Mouse (Mus musculus): Measurements from ENCODE around the gene Btbd16. TPM values are rescaled to one million over a fixed set of nuclear protein-coding genes. Genes with fewer than 3 reads are reported as not detected.

Gene Btbd16
- polyA plus RNA-seq, 1 experiment from 2014 or later = not detected

DNA sequence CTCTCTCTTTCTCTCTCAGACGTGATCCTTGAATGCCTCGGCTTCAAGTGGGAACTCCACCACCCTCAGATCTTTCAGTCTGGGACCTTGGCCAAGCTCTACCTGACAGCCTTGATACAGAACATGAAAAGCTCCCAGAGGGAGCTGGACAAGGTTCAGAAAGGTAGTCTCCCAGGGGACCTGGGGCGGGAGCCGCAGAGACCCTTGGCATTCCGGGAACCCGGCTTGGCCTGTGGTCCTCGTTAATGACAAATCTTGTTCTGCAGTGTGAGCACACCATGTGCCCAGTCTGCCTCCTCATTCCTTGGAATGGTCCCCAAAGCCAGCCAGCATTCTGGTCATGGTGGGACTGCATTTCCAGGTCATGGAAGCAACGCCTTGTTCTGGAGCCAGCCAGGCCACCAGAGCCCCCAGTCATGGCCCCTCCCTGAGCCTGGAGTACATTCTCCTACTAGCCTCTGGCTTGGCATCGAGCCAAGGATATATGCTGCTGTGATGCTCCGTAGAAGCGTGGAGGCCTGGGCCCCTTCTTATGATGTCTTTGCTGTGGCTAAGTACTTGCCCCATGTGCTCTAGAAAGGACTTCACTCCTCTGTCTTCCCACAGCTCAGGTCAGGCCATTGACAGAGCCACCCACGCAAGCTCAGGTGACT, 12.2 kb downstream of the Btbd16 start:
- no peaks in the 10 kb centered on the region for H3K36me3 ChIP-seq (replicated peaks)
- H3K27ac ChIP-seq = no peak overlapping the region
- no peaks in the 10 kb centered on the region for H3K4me1 ChIP-seq
- H3K4me3 ChIP-seq = no peak overlapping the region
- no peaks in the 10 kb centered on the region for H3K27me3 ChIP-seq (ENCODE audit: poor library complexity, severe bottlenecking)
- 87% methylated on average over 12 of the region's 12 CpGs for WGBS
- DNase-seq (ENCODE audit: extremely low spot score, low spot score) = no peak
- H3K9me3 ChIP-seq = no peaks in the 10 kb centered on the region

DNA sequence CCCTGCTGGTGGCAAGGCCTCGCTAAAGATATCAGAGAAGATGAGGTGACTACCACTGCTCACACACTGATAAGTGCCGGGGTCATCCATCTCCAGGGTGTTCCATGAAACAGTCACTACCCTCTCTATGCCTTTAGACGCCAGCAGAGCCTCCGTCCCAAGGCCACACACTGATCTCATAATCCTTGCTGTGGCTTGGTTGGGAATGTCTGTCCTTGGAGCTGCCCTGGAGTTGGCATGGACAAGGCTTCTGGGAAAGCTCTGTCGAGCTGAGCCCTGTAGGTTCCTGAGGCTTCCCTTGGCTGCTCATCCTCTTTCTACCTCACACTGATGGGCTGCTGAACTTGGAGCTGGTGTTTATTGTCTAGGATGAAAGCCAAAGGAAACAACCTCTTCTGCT, 12.8 kb downstream of the Btbd16 start:
- Histone ChIP-seq H3K36me3 (replicated peaks) (no peaks in the 10 kb centered on the region), H3K4me1 (no peaks in the 10 kb centered on the region), H3K27ac (no peak overlapping the region), H3K9me3 (no peaks in the 10 kb centered on the region), H3K27me3 (ENCODE audit: poor library complexity, severe bottlenecking) (no peaks in the 10 kb centered on the region), H3K4me3 (no peak overlapping the region)
- 87% methylated on average over 5 of the region's 5 CpGs for WGBS
- DNase-seq (ENCODE audit: extremely low spot score, low spot score) = no peak

- no peaks in the 10 kb centered on the region for H3K36me3 ChIP-seq (replicated peaks)
- no peak overlapping the region for H3K27ac ChIP-seq
- DNase-seq (ENCODE audit: extremely low spot score, low spot score) = no peak
- H3K9me3 ChIP-seq = no peaks in the 10 kb centered on the region
- WGBS = 96% methylated on average over 4 of the region's 4 CpGs
- H3K27me3 ChIP-seq (ENCODE audit: poor library complexity, severe bottlenecking) = no peaks in the 10 kb centered on the region
- no peaks in the 10 kb centered on the region for H3K4me1 ChIP-seq
- H3K4me3 ChIP-seq = no peak overlapping the region
These were observed 13.7 kb downstream of the Btbd16 start for GRCm38 (mm10) chr7:130787537-130787936.

DNA sequence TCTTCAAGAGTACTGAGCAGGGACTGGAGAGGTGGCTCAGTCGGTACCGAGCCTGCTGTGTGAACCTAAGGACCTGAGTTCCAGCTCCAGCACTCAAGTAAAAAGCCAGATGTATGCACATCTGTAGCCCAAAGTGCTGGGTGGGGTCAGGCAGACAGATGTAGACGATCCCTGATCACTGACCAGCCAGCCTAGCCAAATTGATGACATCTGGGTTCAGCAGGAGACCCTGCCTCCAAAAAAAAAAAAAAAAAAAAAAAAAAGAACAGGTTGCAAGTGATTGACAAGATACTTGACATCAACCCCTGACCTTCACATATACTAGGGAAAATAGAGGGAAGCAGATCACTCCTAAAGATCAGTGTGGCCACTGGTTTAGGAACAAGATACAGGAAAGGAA, 15.1 kb downstream of the Btbd16 start:
- no peak for DNase-seq (ENCODE audit: extremely low spot score, low spot score)
- no peak overlapping the region for H3K27ac ChIP-seq
- no peaks in the 10 kb centered on the region for H3K36me3 ChIP-seq (replicated peaks)
- no peaks in the 10 kb centered on the region for H3K4me1 ChIP-seq
- no peaks in the 10 kb centered on the region for H3K9me3 ChIP-seq
- WGBS = 86% methylated on average over 3 of the region's 3 CpGs
- no peaks in the 10 kb centered on the region for H3K27me3 ChIP-seq (ENCODE audit: poor library complexity, severe bottlenecking)
- no peak overlapping the region for H3K4me3 ChIP-seq

DNA sequence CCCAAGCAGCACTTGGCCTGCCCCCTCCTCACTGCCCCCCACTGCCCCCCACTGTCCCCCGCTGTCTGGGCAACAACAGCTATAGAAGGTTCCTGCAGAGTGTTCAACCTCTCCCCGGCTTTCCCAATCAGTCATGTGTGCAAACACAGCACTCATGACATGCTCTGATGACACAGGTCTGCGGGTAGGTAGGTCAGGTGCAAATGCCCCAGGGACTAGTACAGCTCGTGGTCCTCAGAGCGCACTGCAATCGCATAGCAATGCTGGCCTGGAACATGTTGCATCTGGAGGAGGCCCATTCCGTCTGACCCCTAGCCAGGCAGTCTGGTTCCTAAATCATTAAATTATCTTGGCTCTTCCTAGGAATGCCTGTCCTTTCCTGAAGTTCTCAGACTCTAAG, 15.6 kb downstream of the Btbd16 start:
- H3K27me3 ChIP-seq (ENCODE audit: poor library complexity, severe bottlenecking) = no peaks in the 10 kb centered on the region
- WGBS = 94% methylated on average over 7 of the region's 7 CpGs
- H3K4me1 ChIP-seq = no peaks in the 10 kb centered on the region
- no peaks in the 10 kb centered on the region for H3K36me3 ChIP-seq (replicated peaks)
- H3K9me3 ChIP-seq = no peaks in the 10 kb centered on the region
- H3K27ac ChIP-seq = no peak overlapping the region
- no peak overlapping the region for H3K4me3 ChIP-seq
- no peak for DNase-seq (ENCODE audit: extremely low spot score, low spot score)

DNA sequence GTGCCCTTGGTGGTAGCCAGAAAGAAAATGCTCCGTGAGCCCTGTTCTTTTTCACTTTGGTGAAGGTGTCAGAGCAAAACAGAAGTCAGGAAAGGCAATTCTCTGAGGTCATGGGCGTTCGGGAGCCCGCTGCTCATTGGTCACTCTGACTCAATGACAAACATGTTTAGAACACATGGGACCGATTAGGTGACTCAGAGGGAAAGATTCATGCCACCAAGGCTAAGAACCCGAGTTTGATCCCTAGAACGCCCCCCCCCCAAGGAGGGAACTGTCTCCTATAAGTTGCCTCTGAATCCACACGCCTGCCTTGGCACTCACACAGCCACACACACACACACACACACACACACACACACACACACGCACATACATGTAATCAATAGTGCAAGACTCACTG, 19.8 kb downstream of the Btbd16 start:
- Histone ChIP-seq H3K36me3 (replicated peaks) (no peaks in the 10 kb centered on the region), H3K27me3 (ENCODE audit: poor library complexity, severe bottlenecking) (no peaks in the 10 kb centered on the region), H3K4me1 (no peaks in the 10 kb centered on the region), H3K9me3 (no peaks in the 10 kb centered on the region), H3K27ac (no peak overlapping the region), H3K4me3 (no peak overlapping the region)
- 79% methylated on average over 9 of the region's 9 CpGs for WGBS
- no peak for DNase-seq (ENCODE audit: extremely low spot score, low spot score)

DNA sequence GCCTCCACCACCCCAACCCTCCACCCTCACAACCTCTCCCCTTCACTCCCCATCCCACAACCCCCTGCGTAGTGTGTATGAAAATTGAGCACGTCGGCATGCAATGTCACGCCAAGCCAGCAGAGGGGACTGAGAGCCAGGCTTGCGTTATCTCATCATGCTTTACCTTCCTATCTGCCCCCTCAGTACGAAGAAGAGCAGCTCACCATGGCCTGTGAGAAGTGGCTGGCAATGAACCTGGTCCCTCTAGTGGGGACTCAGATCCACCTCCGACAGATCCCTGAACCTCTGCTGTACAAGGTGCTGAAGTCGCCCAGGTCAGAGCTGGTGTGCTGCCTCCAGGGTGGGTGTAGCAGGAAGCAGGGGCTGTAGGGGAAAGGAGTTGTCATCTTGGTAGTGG, 22.9 kb downstream of the Btbd16 start:
- Histone ChIP-seq H3K27me3 (ENCODE audit: poor library complexity, severe bottlenecking) (no peaks in the 10 kb centered on the region), H3K9me3 (no peaks in the 10 kb centered on the region), H3K4me1 (peaks cover 11% of the 10 kb centered on the region; the same call in 1 of the 2 replicates), H3K27ac (no peak overlapping the region), H3K4me3 (no peak overlapping the region), H3K36me3 (replicated peaks) (no peaks in the 10 kb centered on the region)
- WGBS = 64% methylated on average over 8 of the region's 8 CpGs
- DNase-seq (ENCODE audit: extremely low spot score, low spot score) = no peak

GRCm38 (mm10) chr7:130797524-130797923, 23.7 kb downstream of the Btbd16 start:
- Histone ChIP-seq H3K4me3 (no peak overlapping the region), H3K27me3 (ENCODE audit: poor library complexity, severe bottlenecking) (no peaks in the 10 kb centered on the region), H3K36me3 (replicated peaks) (no peaks in the 10 kb centered on the region), H3K27ac (no peak overlapping the region), H3K9me3 (no peaks in the 10 kb centered on the region), H3K4me1 (peaks cover 11% of the 10 kb centered on the region; the same call in 1 of the 2 replicates)
- 91% methylated on average over 6 of the region's 6 CpGs for WGBS
- no peak for DNase-seq (ENCODE audit: extremely low spot score, low spot score)

GRCm38 (mm10) chr7:130799418-130799817, 25.5 kb downstream of the Btbd16 start:
- no peak for DNase-seq (ENCODE audit: extremely low spot score, low spot score)
- Histone ChIP-seq H3K9me3 (no peaks in the 10 kb centered on the region), H3K27me3 (ENCODE audit: poor library complexity, severe bottlenecking) (no peaks in the 10 kb centered on the region), H3K27ac (no peak overlapping the region), H3K36me3 (replicated peaks) (no peaks in the 10 kb centered on the region), H3K4me3 (no peak overlapping the region), H3K4me1 (peaks cover 11% of the 10 kb centered on the region; the same call in 1 of the 2 replicates)
- WGBS = 92% methylated on average over 10 of the region's 10 CpGs

GRCm38 (mm10) chr7:130800681-130801080, 26.8 kb downstream of the Btbd16 start:
- Histone ChIP-seq H3K27me3 (ENCODE audit: poor library complexity, severe bottlenecking) (no peaks in the 10 kb centered on the region), H3K9me3 (no peaks in the 10 kb centered on the region), H3K27ac (no peak overlapping the region), H3K4me3 (no peak overlapping the region), H3K4me1 (peaks cover 11% of the 10 kb centered on the region; the same call in 1 of the 2 replicates), H3K36me3 (replicated peaks) (no peaks in the 10 kb centered on the region)
- no peak for DNase-seq (ENCODE audit: extremely low spot score, low spot score)
- 69% methylated on average over 4 of the region's 4 CpGs for WGBS

DNA sequence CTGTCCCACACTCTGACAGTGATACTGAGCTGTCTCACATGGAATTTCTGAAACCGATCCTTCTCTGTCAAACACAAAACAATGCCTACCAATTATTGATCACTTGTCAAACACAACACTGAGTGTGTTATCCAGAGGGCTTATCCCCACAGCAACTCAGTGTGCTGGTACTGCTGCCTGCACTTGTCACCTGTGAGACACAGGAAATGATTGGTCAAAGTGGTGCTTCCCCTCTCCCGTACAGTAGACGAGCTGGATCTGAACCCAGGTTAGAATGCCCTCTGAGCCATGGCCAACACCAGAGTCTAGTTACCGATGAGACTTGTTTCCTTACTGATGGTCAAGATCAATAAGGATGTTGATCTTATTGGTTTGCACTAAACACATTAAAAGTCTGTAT, 27.9 kb downstream of the Btbd16 start:
- WGBS = 93% methylated on average over 4 of the region's 4 CpGs
- DNase-seq (ENCODE audit: extremely low spot score, low spot score) = no peak
- no peaks in the 10 kb centered on the region for H3K27me3 ChIP-seq (ENCODE audit: poor library complexity, severe bottlenecking)
- H3K4me1 ChIP-seq = peaks cover 11% of the 10 kb centered on the region; the same call in 1 of the 2 replicates
- H3K9me3 ChIP-seq = no peaks in the 10 kb centered on the region
- no peak overlapping the region for H3K27ac ChIP-seq
- H3K36me3 ChIP-seq (replicated peaks) = no peaks in the 10 kb centered on the region
- no peak overlapping the region for H3K4me3 ChIP-seq

DNA sequence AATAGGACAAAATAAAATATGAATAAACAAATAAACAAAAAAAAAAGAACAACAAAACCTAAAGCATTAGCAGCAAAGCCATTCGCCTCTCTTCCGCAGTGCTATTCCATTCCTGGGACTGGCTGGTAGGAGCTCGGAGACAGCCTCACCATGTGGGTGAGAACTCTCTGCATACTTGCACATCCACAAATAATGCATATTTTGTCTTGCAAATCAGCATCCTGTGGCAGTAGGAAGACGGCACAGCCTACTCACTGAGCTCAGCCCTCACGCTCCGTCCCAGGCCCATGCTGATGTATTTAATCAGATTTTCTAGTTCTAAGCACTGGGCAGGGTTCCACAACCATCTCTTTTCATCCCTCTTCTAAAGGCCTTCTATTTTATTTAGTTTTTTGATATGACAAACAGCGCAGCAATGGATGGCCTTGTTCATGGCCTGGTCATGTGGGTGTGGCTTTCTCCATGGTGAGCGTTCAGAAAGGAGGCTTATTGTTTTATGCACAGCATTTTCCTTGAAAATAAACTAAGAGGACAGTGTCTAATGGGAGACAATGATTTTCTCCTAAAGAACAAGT, 29.5 kb downstream of the Btbd16 start:
- 94% methylated on average over 8 of the region's 8 CpGs for WGBS
- no peak for DNase-seq (ENCODE audit: extremely low spot score, low spot score)
- no peaks in the 10 kb centered on the region for H3K27me3 ChIP-seq (ENCODE audit: poor library complexity, severe bottlenecking)
- no peak overlapping the region for H3K27ac ChIP-seq
- peaks cover 11% of the 10 kb centered on the region; the same call in 1 of the 2 replicates for H3K4me1 ChIP-seq
- H3K9me3 ChIP-seq = no peaks in the 10 kb centered on the region
- H3K36me3 ChIP-seq (replicated peaks) = no peaks in the 10 kb centered on the region
- H3K4me3 ChIP-seq = no peak overlapping the region

DNA sequence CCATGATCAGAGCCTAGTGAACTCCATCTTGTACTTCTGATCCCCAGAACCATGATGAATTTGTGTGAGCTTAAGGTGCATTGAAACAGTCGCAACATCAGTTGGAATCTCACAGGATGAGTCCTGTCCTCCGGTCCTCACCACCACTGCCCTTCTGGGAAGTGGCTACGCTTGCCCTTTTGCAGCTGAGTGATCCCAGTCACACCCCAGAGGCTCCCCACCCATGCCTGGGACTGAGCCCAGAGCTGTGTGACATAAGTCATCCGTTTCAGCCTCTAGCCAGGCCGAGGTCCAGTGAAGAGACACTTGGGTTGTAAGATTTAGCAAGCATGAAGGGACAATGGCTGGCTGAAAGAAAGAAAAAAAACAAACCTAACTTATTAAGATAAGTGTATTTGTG, 31.1 kb downstream of the Btbd16 start:
- H3K36me3 ChIP-seq (replicated peaks) = no peaks in the 10 kb centered on the region
- DNase-seq (ENCODE audit: extremely low spot score, low spot score) = no peak
- H3K4me1 ChIP-seq = peaks cover 11% of the 10 kb centered on the region; the same call in 1 of the 2 replicates
- no peak overlapping the region for H3K4me3 ChIP-seq
- no peaks in the 10 kb centered on the region for H3K27me3 ChIP-seq (ENCODE audit: poor library complexity, severe bottlenecking)
- WGBS = 90% methylated on average over 5 of the region's 5 CpGs
- no peak overlapping the region for H3K27ac ChIP-seq
- H3K9me3 ChIP-seq = no peaks in the 10 kb centered on the region

All from forebrain, embryonic 10.5 days (tissue).